Mouse (Mus musculus): Measurements from ENCODE around the gene Slc24a4.

DNA sequence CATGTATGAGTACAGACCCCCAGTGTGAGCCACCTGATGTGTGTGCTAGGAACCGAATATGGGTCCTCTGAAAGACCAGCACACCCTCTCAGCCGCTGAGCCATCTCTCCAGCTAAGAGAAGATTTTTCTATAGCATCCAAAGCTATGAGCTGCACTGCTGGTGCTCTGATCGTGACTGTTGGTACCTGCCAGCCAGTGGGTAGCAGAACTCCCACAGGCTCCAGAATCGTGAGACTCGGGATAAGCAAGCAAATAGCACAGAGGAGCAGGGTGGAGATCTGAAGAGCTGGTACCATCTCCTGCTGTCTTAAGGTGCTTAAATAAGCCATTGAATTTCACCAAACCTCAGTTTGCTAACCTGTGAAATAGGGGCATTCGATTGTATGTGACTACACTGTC lies 119.6 kb downstream of the Slc24a4 start:
- no peak for TF ChIP-seq CTCF (IDR thresholded peaks at IDR 0.05)
- no peak for TF ChIP-seq EP300 (IDR thresholded peaks at IDR 0.05)

Measured in lung, postnatal 0 days (tissue).